Mouse (Mus musculus): ENCODE data around the gene Ripor2. TPM values are rescaled to one million over a fixed set of nuclear protein-coding genes. Genes with fewer than 3 reads are reported as not detected.

Gene Ripor2
- 360 TPM for polyA plus RNA-seq (2017; shearing (Covaris generic))

GRCm38 (mm10) chr13:24581833-24582232 lies at the start of gene Ripor2:
TSS of gene Ripor2 (plus strand) at chr13:24582189.

GRCm38 (mm10) chr13:24741028-24741427 lies 159.0 kb downstream of the Ripor2 start, which contains the start of gene Armh2:
TSS of gene Armh2 (plus strand) at chr13:24741232.

DNA sequence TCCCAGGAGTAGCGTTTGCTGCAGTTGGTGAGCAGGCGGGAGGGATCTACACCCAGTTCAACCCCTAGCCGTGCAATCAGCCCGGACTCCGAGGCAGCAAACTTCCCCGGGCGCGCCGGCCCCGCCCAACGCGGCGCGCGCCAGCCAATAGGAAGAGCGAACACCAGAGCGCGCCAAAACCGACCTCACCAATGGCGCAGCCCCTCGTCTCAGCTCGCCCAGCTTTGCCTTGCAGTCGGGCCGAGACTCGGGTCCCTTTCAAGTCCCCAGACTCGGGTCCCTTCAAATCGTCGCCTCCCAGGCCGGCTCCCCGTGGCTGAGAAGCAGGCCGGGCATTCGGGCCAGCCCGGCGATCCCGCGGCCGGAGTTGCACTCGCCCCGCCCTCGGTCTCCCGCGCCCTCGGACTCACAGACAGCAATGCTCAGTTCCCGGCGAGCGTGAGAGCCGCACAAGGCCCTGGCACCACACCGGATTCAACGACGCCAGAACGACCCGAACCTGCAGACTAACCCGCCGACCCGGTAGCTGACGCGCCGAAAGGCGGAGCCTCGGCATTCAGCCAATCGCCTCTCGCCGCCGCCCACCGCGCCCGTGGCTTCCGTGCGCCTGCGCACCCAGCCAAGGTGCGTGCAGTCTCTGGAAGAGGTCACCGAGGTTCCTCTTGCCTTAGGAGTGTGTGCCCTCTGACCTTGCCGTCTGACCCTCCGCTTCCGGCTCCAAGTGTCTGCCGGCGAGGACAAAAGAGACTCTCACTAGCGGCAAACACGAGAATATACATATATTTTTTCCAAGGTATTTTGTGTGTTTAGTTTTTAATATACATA lies 179.6 kb downstream of the Ripor2 start, which contains the start of gene Gmnn:
Gene Gmnn (minus strand): TSS at position 521 of the 825 bp plus-strand sequence.

Other genes with a start within 250 kb of the Ripor2 start
- 0.33 TPM for gene Armh2, start 159.0 kb downstream of the Ripor2 start, polyA plus RNA-seq (2017; shearing (Covaris generic))
- 37.0 TPM for gene Gmnn, start 179.7 kb downstream of the Ripor2 start, polyA plus RNA-seq (2017; shearing (Covaris generic))
- gene BC005537, start 219.5 kb downstream of the Ripor2 start, polyA plus RNA-seq (2017; shearing (Covaris generic)) = 14.1 TPM
- 84.7 TPM for gene Acot13, start 249.4 kb downstream of the Ripor2 start, polyA plus RNA-seq (2017; shearing (Covaris generic))
- 36.5 TPM for gene Tdp2, start 249.5 kb downstream of the Ripor2 start, polyA plus RNA-seq (2017; shearing (Covaris generic))